Mouse (Mus musculus) CH12.LX (cell line): ENCODE data around the gene Rrp8. TPM values are rescaled to one million over a fixed set of nuclear protein-coding genes. Genes with fewer than 3 reads are reported as not detected.

Source experiments
- DNase-seq: peaks from one replicate; pipeline ENCODE4 v3.0.0-alpha.2; 2013; ENCODE audit errors: extremely low read depth
- H3K27ac ChIP-seq: 2 replicates; pipeline ENCODE4 v1.5.1; 2012; ENCODE audit warnings: low read depth, mild to moderate bottlenecking, control low read depth, moderate library complexity; ENCODE audit not compliant: insufficient read depth
- H3K27me3 ChIP-seq: replicated peaks from 2 replicates; pipeline ENCODE3; 2012; ENCODE audit warnings: inconsistent platforms
- H3K36me3 ChIP-seq, 2 experiments: replicated peaks in 1 of 2; 2 replicates each; pipeline versions ENCODE3 to v1.6.1; 2012; ENCODE audit warnings: inconsistent platforms in 1 of 2, low read length in 1 of 2, mild to moderate bottlenecking in 1 of 2, mixed read lengths in 1 of 2, moderate library complexity in 1 of 2; ENCODE audit not compliant: control insufficient read depth in 1 of 2, insufficient read depth in 1 of 2
- H3K4me1 ChIP-seq, 2 experiments: 2 replicates each; pipeline ENCODE4 v1.6.1; 2012; ENCODE audit warnings: inconsistent platforms in 1 of 2, moderate library complexity in 1 of 2; ENCODE audit not compliant: insufficient read depth in 2 of 2, control insufficient read depth in 1 of 2
- H3K4me2 ChIP-seq: 2 replicates; pipeline ENCODE4 v1.6.1; 2012; ENCODE audit warnings: low read depth, mild to moderate bottlenecking, control low read depth; ENCODE audit not compliant: poor library complexity, insufficient read depth, severe bottlenecking
- H3K4me3 ChIP-seq, 3 experiments: fragments of 150-350 bp in 1 of 3; sonication (generic) in 1 of 3; replicated peaks in 1 of 3; 2 replicates each; pipeline versions ENCODE3 to v1.5.1; 2011 to 2012; ENCODE audit warnings: low read depth in 2 of 3, low read length in 2 of 3, mild to moderate bottlenecking in 2 of 3, moderate library complexity in 2 of 3, control low read depth in 1 of 3, improper control_type of control experiment in 1 of 3, inconsistent platforms in 1 of 3, mixed read lengths in 1 of 3; ENCODE audit not compliant: poor library complexity in 1 of 3
- H3K79me2 ChIP-seq: replicated peaks from 2 replicates; pipeline ENCODE4 v1.6.1; 2012; ENCODE audit warnings: mild to moderate bottlenecking, moderate library complexity; ENCODE audit not compliant: control insufficient read depth, poor library complexity, insufficient read depth, severe bottlenecking; ENCODE audit errors: extremely low read depth
- H3K9ac ChIP-seq: 2 replicates; pipeline ENCODE4 v1.6.1; 2012; ENCODE audit warnings: low read depth, mild to moderate bottlenecking, control low read depth, moderate library complexity; ENCODE audit not compliant: insufficient read depth
- H3K9me3 ChIP-seq: replicated peaks from 2 replicates; pipeline ENCODE3; 2012; ENCODE audit warnings: low read length, inconsistent platforms, mixed read lengths
- BHLHE40 ChIP-seq: IDR thresholded peaks from 2 replicates; pipeline ENCODE4 v1.6.1; 2011; ENCODE audit warnings: mild to moderate bottlenecking, low read depth, low read length, improper control_type of control experiment
- CHD1 ChIP-seq: IDR thresholded peaks from 2 replicates; pipeline ENCODE4 v1.6.1; 2012; ENCODE audit warnings: low read depth, low read length, improper control_type of control experiment, inconsistent platforms
- CHD2 ChIP-seq: IDR thresholded peaks from 2 replicates; pipeline ENCODE4 v1.6.1; 2011; ENCODE audit warnings: low read length, improper control_type of control experiment
- CTCF ChIP-seq, 2 experiments: IDR thresholded peaks in 1 of 2; conservative IDR thresholded peaks in 1 of 2; 2 replicates each; pipeline ENCODE4 v1.5.1; 2011 to 2012; ENCODE audit warnings: low read depth in 2 of 2, low read length in 2 of 2, improper control_type of control experiment in 1 of 2, inconsistent platforms in 1 of 2, mild to moderate bottlenecking in 1 of 2, moderate library complexity in 1 of 2
- E2F4 ChIP-seq: IDR thresholded peaks from 2 replicates; pipeline ENCODE4 v1.6.1; 2011; ENCODE audit warnings: low read depth, low read length, improper control_type of control experiment; ENCODE audit not compliant: insufficient replicate concordance
- ELF1 ChIP-seq: IDR thresholded peaks from 2 replicates; pipeline ENCODE4 v1.6.1; 2014; ENCODE audit warnings: low read depth, mild to moderate bottlenecking, inconsistent platforms, low read length, improper control_type of control experiment
- EP300 ChIP-seq: IDR thresholded peaks from 2 replicates; pipeline ENCODE4 v1.6.1; 2011; ENCODE audit warnings: low read length, improper control_type of control experiment
- ETS1 ChIP-seq: conservative IDR thresholded peaks from 2 replicates; pipeline ENCODE4 v1.6.1; 2012; ENCODE audit warnings: low read depth, mild to moderate bottlenecking, inconsistent platforms, low read length, improper control_type of control experiment, moderate library complexity
- GABPA ChIP-seq: IDR thresholded peaks from 2 replicates; pipeline ENCODE4 v1.6.1; 2012; ENCODE audit warnings: low read depth, low read length, improper control_type of control experiment, inconsistent platforms; ENCODE audit not compliant: insufficient replicate concordance
- HCFC1 ChIP-seq: IDR thresholded peaks from 2 replicates; pipeline ENCODE4 v1.6.1; 2012; ENCODE audit warnings: low read depth, mild to moderate bottlenecking, inconsistent platforms, low read length, improper control_type of control experiment
- IRF4 ChIP-seq: IDR thresholded peaks from 2 replicates; pipeline ENCODE4 v1.6.1; 2014; ENCODE audit warnings: low read depth, mild to moderate bottlenecking, inconsistent platforms, low read length, improper control_type of control experiment
- JUN ChIP-seq: IDR thresholded peaks from 2 replicates; pipeline ENCODE4 v1.6.1; 2011; ENCODE audit warnings: low read depth, mild to moderate bottlenecking, low read length, improper control_type of control experiment, moderate library complexity; ENCODE audit not compliant: insufficient read depth
- JUND ChIP-seq: conservative IDR thresholded peaks from 2 replicates; pipeline ENCODE4 v1.6.1; 2011; ENCODE audit warnings: low read depth, low read length, improper control_type of control experiment
- KAT2A ChIP-seq: IDR thresholded peaks from 2 replicates; pipeline ENCODE4 v1.6.1; 2012; ENCODE audit warnings: low read length, improper control_type of control experiment, inconsistent platforms; ENCODE audit not compliant: insufficient replicate concordance
- MAFK ChIP-seq: IDR thresholded peaks from 2 replicates; pipeline ENCODE4 v1.6.1; 2011; ENCODE audit warnings: low read length, improper control_type of control experiment; ENCODE audit not compliant: insufficient replicate concordance
- MAX ChIP-seq: IDR thresholded peaks from 2 replicates; pipeline ENCODE4 v1.6.1; 2011; ENCODE audit warnings: low read length, improper control_type of control experiment
- MAZ ChIP-seq: IDR thresholded peaks from 2 replicates; pipeline ENCODE4 v1.6.1; 2012; ENCODE audit warnings: low read depth, mild to moderate bottlenecking, inconsistent platforms, low read length, improper control_type of control experiment, moderate library complexity
- MEF2A ChIP-seq: IDR thresholded peaks from 2 replicates; pipeline ENCODE4 v1.6.1; 2014; ENCODE audit warnings: low read depth, mild to moderate bottlenecking, inconsistent platforms, low read length, improper control_type of control experiment, borderline replicate concordance
- MXI1 ChIP-seq: IDR thresholded peaks from 2 replicates; pipeline ENCODE4 v1.6.1; 2011; ENCODE audit warnings: mild to moderate bottlenecking, low read depth, low read length, improper control_type of control experiment
- MYC ChIP-seq: IDR thresholded peaks from 2 replicates; pipeline ENCODE4 v1.6.1; 2011; ENCODE audit warnings: low read depth, mild to moderate bottlenecking, improper control_type of control experiment, low read length
- NELFE ChIP-seq: IDR thresholded peaks from 2 replicates; pipeline ENCODE4 v1.6.1; 2011; ENCODE audit warnings: low read depth, low read length, improper control_type of control experiment
- NRF1 ChIP-seq: IDR thresholded peaks from 2 replicates; pipeline ENCODE4 v1.6.1; 2014; ENCODE audit warnings: low read depth, mild to moderate bottlenecking, inconsistent platforms, low read length, improper control_type of control experiment, moderate library complexity
- PAX5 ChIP-seq: IDR thresholded peaks from 2 replicates; pipeline ENCODE4 v1.6.1; 2012; ENCODE audit warnings: low read length, inconsistent platforms, mixed read lengths
- POLR2A ChIP-seq: IDR thresholded peaks from 2 replicates; pipeline ENCODE4 v1.6.1; 2011; ENCODE audit warnings: low read depth, mild to moderate bottlenecking, improper control_type of control experiment, low read length
- POLR2AphosphoS2 ChIP-seq: IDR thresholded peaks from 2 replicates; pipeline ENCODE4 v1.6.1; 2011; ENCODE audit warnings: low read depth, low read length, improper control_type of control experiment
- RAD21 ChIP-seq: IDR thresholded peaks from 2 replicates; pipeline ENCODE4 v1.6.1; 2011; ENCODE audit warnings: low read depth, mild to moderate bottlenecking, low read length, improper control_type of control experiment, moderate library complexity
- RCOR1 ChIP-seq: conservative IDR thresholded peaks from 2 replicates; pipeline ENCODE4 v1.6.1; 2012; ENCODE audit warnings: low read depth, mild to moderate bottlenecking, inconsistent platforms, low read length, improper control_type of control experiment
- SIN3A ChIP-seq: IDR thresholded peaks from 2 replicates; pipeline ENCODE4 v1.6.1; 2012; ENCODE audit warnings: low read length, improper control_type of control experiment, inconsistent platforms
- SMC3 ChIP-seq: IDR thresholded peaks from 2 replicates; pipeline ENCODE4 v1.6.1; 2011; ENCODE audit warnings: low read depth, low read length, improper control_type of control experiment
- TBP ChIP-seq: conservative IDR thresholded peaks from 2 replicates; pipeline ENCODE4 v1.6.1; 2011; ENCODE audit warnings: low read depth, low read length, improper control_type of control experiment
- TCF12 ChIP-seq: IDR thresholded peaks from 2 replicates; pipeline ENCODE4 v1.6.1; 2014; ENCODE audit warnings: low read depth, mild to moderate bottlenecking, inconsistent platforms, low read length, improper control_type of control experiment
- UBTF ChIP-seq: IDR thresholded peaks from 2 replicates; pipeline ENCODE4 v1.6.1; 2012; ENCODE audit warnings: low read depth, mild to moderate bottlenecking, inconsistent platforms, low read length, improper control_type of control experiment, moderate library complexity
- USF1 ChIP-seq: IDR thresholded peaks from 2 replicates; pipeline ENCODE4 v1.6.1; 2014; ENCODE audit warnings: low read depth, mild to moderate bottlenecking, inconsistent platforms, low read length, improper control_type of control experiment
- USF2 ChIP-seq: conservative IDR thresholded peaks from 2 replicates; pipeline ENCODE4 v1.6.1; 2011; ENCODE audit warnings: low read depth, low read length, improper control_type of control experiment
- ZC3H11A ChIP-seq: IDR thresholded peaks from 2 replicates; pipeline ENCODE4 v1.6.1; 2012; ENCODE audit warnings: low read depth, mild to moderate bottlenecking, inconsistent platforms, low read length, improper control_type of control experiment
- ZKSCAN1 ChIP-seq: IDR thresholded peaks from 2 replicates; pipeline ENCODE4 v1.6.1; 2012; ENCODE audit warnings: low read depth, inconsistent platforms, low read length, improper control_type of control experiment, borderline replicate concordance
- ZMIZ1 ChIP-seq: IDR thresholded peaks from 2 replicates; pipeline ENCODE4 v1.6.1; 2012; ENCODE audit warnings: low read depth, mild to moderate bottlenecking, inconsistent platforms, low read length, improper control_type of control experiment
- ZNF384 ChIP-seq: IDR thresholded peaks from 2 replicates; pipeline ENCODE4 v1.6.1; 2012; ENCODE audit warnings: low read depth, low read length, improper control_type of control experiment, inconsistent platforms
- dilution Hi-C: fragments of 300-500 bp; cut with MboI; formaldehyde crosslinking; loops from 2 replicates; pipeline ENCODE4 v1.14.3; 2020; ENCODE audit warnings: low sequenced_read_pairs; ENCODE audit not compliant: extremely low pct_unique_long_range_greater_than_20kb, extremely low pct_ligation_motif_present
- in situ Hi-C: fragments of 300-500 bp; cut with MboI; formaldehyde crosslinking; loops from 3 replicates; pipeline ENCODE4 v1.14.3; 2019; ENCODE audit warnings: low sequenced_read_pairs, low pct_ligation_motif_present, low pct_unique_long_range_greater_than_20kb, mixed read lengths
- polyA plus RNA-seq: library from polyadenylated mRNA; unstranded; fragments of >175 nt; gene quantifications from 2 replicates; pipeline ENCODE4 v1.2.1, GENCODE M21; 2012; ENCODE audit warnings: low read depth; ENCODE audit not compliant: insufficient read length
- total RNA-seq, 2 experiments: library from RNA; depleted of rRNA; stranded (reverse); fragments of 300-350 nt in 1 of 2; fragments of >200 nt in 1 of 2; gene quantifications; 2 replicates each; pipeline ENCODE4 v1.2.3; 2012 to 2014

The Rrp8 gene
- total and polyA plus RNA-seq, 3 experiments, result 28.7 to 84.2 (median 57.3) TPM

- Histone ChIP-seq H3K36me3 (peaks cover 52 to 58% of the 10 kb centered on the region in 2 experiments), H3K27ac (peak within 1 kb of the TSS; percentile 5; the same call in 1 of the 2 replicates), H3K79me2 (peaks cover 24% of the 10 kb centered on the region), H3K9me3 (no peaks in the 10 kb centered on the region), H3K27me3 (no peaks in the 10 kb centered on the region), H3K4me1 (peaks cover 11 to 58% of the 10 kb centered on the region in 2 experiments), H3K4me3 (peak within 1 kb of the TSS; percentile 80 to 94 (median 89)), H3K4me2 (peak within 1 kb of the TSS; percentile 90), H3K9ac (peak within 1 kb of the TSS; percentile 88)
- no peak for TF ChIP-seq JUND
- peak; percentile 85; the same call in 1 of the 2 replicates for TF ChIP-seq MAX
- peak; percentile 98 for TF ChIP-seq MXI1
- no peak for TF ChIP-seq CTCF (conservative IDR thresholded peaks at IDR 0.05 in 1 of 2, IDR thresholded peaks at IDR 0.05 in 1 of 2; ENCODE audit: low read depth in 2 of 2, low read length in 2 of 2)
- TF ChIP-seq NRF1, result peak; percentile 57; the same call in 1 of the 2 replicates
- TF ChIP-seq POLR2A, result peak; percentile 92
- TF ChIP-seq TBP, result 0 out of 2 replicates have a peak, but pooled peaks have one; percentile 62
- TF ChIP-seq CHD1, result no peak
- peak; percentile 68; the same call in 1 of the 2 replicates for TF ChIP-seq GABPA
- TF ChIP-seq MEF2A, result peak; percentile 74
- no peak for TF ChIP-seq EP300
- TF ChIP-seq HCFC1, result peak; percentile 86
- 0 out of 2 replicates have a peak, but pooled peaks have one; percentile 46 for TF ChIP-seq POLR2AphosphoS2
- no peak for TF ChIP-seq MAFK
- no peak for TF ChIP-seq USF2
- TF ChIP-seq E2F4, result no peak
- TF ChIP-seq ZKSCAN1, result no peak
- no peak for TF ChIP-seq SMC3
- TF ChIP-seq ZMIZ1, result peak; percentile 80; the same call in 1 of the 2 replicates
- no peak for TF ChIP-seq ZNF384
- TF ChIP-seq ZC3H11A, result no peak
- no peak for TF ChIP-seq RCOR1
- TF ChIP-seq RAD21, result no peak
- peak; percentile 79 for TF ChIP-seq MYC
- TF ChIP-seq ELF1, result peak; percentile 92
- TF ChIP-seq NELFE, result peak; percentile 80; the same call in 1 of the 2 replicates
- peak; percentile 72; the same call in 1 of the 2 replicates for TF ChIP-seq BHLHE40
- TF ChIP-seq TCF12, result peak; percentile 92
- no peak for TF ChIP-seq PAX5
- peak; percentile 93 for TF ChIP-seq SIN3A
- peak; percentile 64 for TF ChIP-seq ETS1
- peak; percentile 77; the same call in 1 of the 2 replicates for TF ChIP-seq KAT2A
- TF ChIP-seq MAZ, result peak; percentile 88
- TF ChIP-seq UBTF, result no peak
- TF ChIP-seq JUN, result no peak
- TF ChIP-seq CHD2, result 0 out of 2 replicates have a peak, but pooled peaks have one; percentile 41
- TF ChIP-seq USF1, result 0 out of 2 replicates have a peak, but pooled peaks have one; percentile 41
- TF ChIP-seq IRF4, result peak; percentile 22; the same call in 1 of the 2 replicates
- in situ Hi-C loops (no loop called here), dilution Hi-C loops (no loop called here)
- peak; percentile 91 for DNase-seq
These were observed 802 bp downstream of the Rrp8 start, which contains the start of gene Ilk for GRCm38 (mm10) chr7:105736264-105736901. TSS of gene Ilk (plus strand) at chr7:105736592.
